In genomic region chr7:109468262-109468701, GRCm38 (mm10) we compare ENCODE assay signal across 12 mouse cellular contexts. TPM values are rescaled to one million over a fixed set of nuclear protein-coding genes. Genes with fewer than 3 reads are reported as not detected.
DNase-seq lines count a peak whose midpoint lies in the region; ATAC-seq and TF ChIP-seq lines count a peak whose summit lies in the region.
"Had no signal": no experiment of that assay in that cellular context is flagged by ENCODE, and none has a peak within 500 bp of the region (broad histone marks: within the 10 kb centered on the region; RNA-seq: fewer than 3 reads in every experiment).

No protein-coding gene starts in this region.

- TF ChIP-seq RAD21 in CH12.LX (IDR thresholded peaks at IDR 0.05; ENCODE audit: low read depth, low read length) = no peak

- in situ Hi-C loops in CH12.LX (cut with MboI; ENCODE audit: low pct_ligation_motif_present, low pct_unique_long_range_greater_than_20kb, low sequenced_read_pairs) = no loop called here

- H3K4me2 ChIP-seq in CH12.LX (ENCODE audit: insufficient read depth, low read depth, poor library complexity, severe bottlenecking) = peak overlapping the region; percentile 69; the same call in 1 of the 2 replicates
- H3K4me2 ChIP-seq in hindbrain, embryonic 16.5 days (ENCODE audit: low read length) = no peak overlapping the region

- H3K4me3 ChIP-seq in heart, adult 2 months = peak overlapping the region; percentile 14; the same call in 1 of the 2 replicates
- H3K4me3 ChIP-seq in CH12.LX (replicated peaks in 1 of 3; ENCODE audit: low read depth in 2 of 3, low read length in 2 of 3, poor library complexity in 1 of 3) = no peak overlapping the region
- no peak overlapping the region for H3K4me3 ChIP-seq in hindbrain, embryonic 16.5 days (ENCODE audit: low read length)
- no peak overlapping the region for H3K4me3 ChIP-seq in embryonic facial prominence, embryonic 10.5 days
- H3K4me3 ChIP-seq: limb, embryonic 10.5 days had no signal

- H3K36me3 ChIP-seq in heart, adult 2 months (ENCODE audit: control insufficient read depth, insufficient read depth, low read length) = no peaks in the 10 kb centered on the region; the same call in 1 of the 2 replicates
- no peaks in the 10 kb centered on the region for H3K36me3 ChIP-seq in CH12.LX (replicated peaks in 1 of 2; ENCODE audit: control insufficient read depth in 1 of 2, insufficient read depth in 1 of 2, low read length in 1 of 2)
- no peaks in the 10 kb centered on the region for H3K36me3 ChIP-seq in hindbrain, embryonic 16.5 days (ENCODE audit: control insufficient read depth, insufficient read depth, low read length)
- no peaks in the 10 kb centered on the region for H3K36me3 ChIP-seq in embryonic facial prominence, embryonic 10.5 days (replicated peaks)
- H3K36me3 ChIP-seq: limb, embryonic 10.5 days had no signal

- intact Hi-C loops in heart, adult 2 months (cut with DNase I) = no loop called here
- intact Hi-C loops in heart, postnatal 25 days (cut with DNase I) = loop anchor here (2.0 kb wide), 1 partner anchor 51 kb away; the partner anchor contains the start of gene Rpl27a

- dilution Hi-C loops in CH12.LX (cut with MboI; ENCODE audit: extremely low pct_ligation_motif_present, extremely low pct_unique_long_range_greater_than_20kb, low sequenced_read_pairs) = no loop called here

- 0 out of 2 replicates have a peak, but pooled peaks have one; percentile 27 for ATAC-seq in hindbrain, embryonic 16.5 days
- ATAC-seq in erythroid progenitor cell, adult 5-6 weeks (replicated peaks; ENCODE audit: low FRiP score, poor library complexity, severe bottlenecking) = no peak

- H3K27me3 ChIP-seq in heart, adult 2 months (ENCODE audit: control insufficient read depth, insufficient read depth, low read length) = no peaks in the 10 kb centered on the region
- no peaks in the 10 kb centered on the region for H3K27me3 ChIP-seq in CH12.LX (replicated peaks)
- H3K27me3 ChIP-seq in hindbrain, embryonic 16.5 days (replicated peaks; ENCODE audit: control insufficient read depth, insufficient read depth, low read length) = no peaks in the 10 kb centered on the region
- H3K27me3 ChIP-seq in embryonic facial prominence, embryonic 10.5 days (replicated peaks; ENCODE audit: low read depth, poor library complexity, severe bottlenecking) = no peaks in the 10 kb centered on the region; the same call in 1 of the 2 replicates

- TF ChIP-seq POLR2A in heart, adult 2 months (IDR thresholded peaks at IDR 0.05; ENCODE audit: insufficient read depth, low read depth, low read length) = no peak
- TF ChIP-seq POLR2A in CH12.LX (IDR thresholded peaks at IDR 0.05; ENCODE audit: low read depth, low read length) = no peak
- no peak for TF ChIP-seq POLR2A in brain, embryonic 14.5 days (IDR thresholded peaks at IDR 0.05; ENCODE audit: borderline replicate concordance, extremely low read depth, insufficient read depth, insufficient read length, poor library complexity, severe bottlenecking)

- no peak for TF ChIP-seq CTCF in heart, adult 2 months (IDR thresholded peaks at IDR 0.05)
- TF ChIP-seq CTCF in CH12.LX (conservative IDR thresholded peaks at IDR 0.05 in 1 of 2, IDR thresholded peaks at IDR 0.05 in 1 of 2; ENCODE audit: low read depth in 2 of 2, low read length in 2 of 2) = no peak
- no peak for TF ChIP-seq CTCF in brain, embryonic 14.5 days (IDR thresholded peaks at IDR 0.05; ENCODE audit: borderline replicate concordance, extremely low read depth, insufficient read depth, insufficient read length)

- no peaks in the 10 kb centered on the region for H3K9me3 ChIP-seq in CH12.LX (replicated peaks; ENCODE audit: low read length)
- no peaks in the 10 kb centered on the region for H3K9me3 ChIP-seq in hindbrain, embryonic 16.5 days (ENCODE audit: control insufficient read depth, low read length)
- no peaks in the 10 kb centered on the region for H3K9me3 ChIP-seq in embryonic facial prominence, embryonic 10.5 days
- H3K9me3 ChIP-seq: limb, embryonic 10.5 days had no signal

- H3K9ac ChIP-seq in heart, adult 2 months (ENCODE audit: low read depth, low read length) = no peak overlapping the region
- H3K9ac ChIP-seq in CH12.LX (ENCODE audit: insufficient read depth, low read depth) = no peak overlapping the region
- H3K9ac ChIP-seq in hindbrain, embryonic 16.5 days (ENCODE audit: low read depth, low read length) = no peak overlapping the region

- H3K4me1 ChIP-seq in heart, adult 2 months (ENCODE audit: control insufficient read depth, insufficient read depth, low read length) = peaks cover 8% of the 10 kb centered on the region
- peaks cover 2 to 14% of the 10 kb centered on the region in 2 experiments; a peak in 2 of 4 replicates for H3K4me1 ChIP-seq in CH12.LX (ENCODE audit: control insufficient read depth in 1 of 2, insufficient read depth in 2 of 2)
- no peaks in the 10 kb centered on the region for H3K4me1 ChIP-seq in hindbrain, embryonic 16.5 days (ENCODE audit: control insufficient read depth, insufficient read depth, low read depth, low read length)
- peaks cover 15% of the 10 kb centered on the region; the same call in 1 of the 2 replicates for H3K4me1 ChIP-seq in embryonic facial prominence, embryonic 10.5 days

- TF ChIP-seq EP300 in heart, adult 2 months (IDR thresholded peaks at IDR 0.05; ENCODE audit: insufficient read depth, low read depth, low read length) = 0 out of 2 replicates have a peak, but pooled peaks have one; percentile 11
- no peak for TF ChIP-seq EP300 in CH12.LX (IDR thresholded peaks at IDR 0.05; ENCODE audit: low read length)

- H3K79me2 ChIP-seq in heart, adult 2 months (replicated peaks; ENCODE audit: control insufficient read depth, insufficient read depth, low read length) = no peaks in the 10 kb centered on the region
- no peaks in the 10 kb centered on the region for H3K79me2 ChIP-seq in CH12.LX (replicated peaks; ENCODE audit: control insufficient read depth, extremely low read depth, insufficient read depth, poor library complexity, severe bottlenecking)

- H3K27ac ChIP-seq in heart, adult 2 months = peak overlapping the region; percentile 57
- no peak overlapping the region for H3K27ac ChIP-seq in CH12.LX (ENCODE audit: insufficient read depth, low read depth)
- H3K27ac ChIP-seq in hindbrain, embryonic 16.5 days (ENCODE audit: low read depth, low read length) = peak overlapping the region; percentile 14; the same call in 1 of the 2 replicates
- H3K27ac ChIP-seq in embryonic facial prominence, embryonic 10.5 days (replicated peaks) = no peak overlapping the region
- H3K27ac ChIP-seq: limb, embryonic 10.5 days; macrophage had no signal

- 6% methylated on average over 6 of the region's 6 CpGs for WGBS in heart, adult 2 months
- 49% methylated on average over 6 of the region's 6 CpGs for WGBS in hindbrain, embryonic 16.5 days
- 60% methylated on average over 6 of the region's 6 CpGs for WGBS in embryonic facial prominence, embryonic 10.5 days

- DNase-seq in heart, adult 2 months = peak; percentile 29 to 33
- no peak for DNase-seq in heart, postnatal 25 days (ENCODE audit: low spot score)
- DNase-seq in CH12.LX (ENCODE audit: extremely low read depth) = peak; percentile 3
- peak; percentile 45 for DNase-seq in brain, embryonic 14.5 days (ENCODE audit: low read depth)
- DNase-seq in embryonic facial prominence, embryonic 10.5 days (ENCODE audit: low spot score) = no peak
- DNase-seq: thymus, postnatal 4 days had no signal

TF ChIP-seq in CH12.LX, 34 proteins besides CTCF, POLR2A, EP300 and RAD21 (continues in another document):
- TF ChIP-seq CHD1 (IDR thresholded peaks at IDR 0.05; ENCODE audit: low read depth, low read length) (no peak), ETS1 (conservative IDR thresholded peaks at IDR 0.05; ENCODE audit: low read depth, low read length) (peak; percentile 19; the same call in 1 of the 2 replicates), KAT2A (IDR thresholded peaks at IDR 0.05; ENCODE audit: insufficient replicate concordance, low read length) (no peak)

RNA-seq across cellular contexts. Expression of gene Stk33, which starts 29.4 kb away (rescaled TPM):
- total RNA-seq in heart, adult 2 months (2021) = not detected
- polyA plus RNA-seq in heart, adult 2 months (2012; rRNA removed) = 0.08 and 0.18 TPM in 2 replicates
- total RNA-seq in heart, postnatal 25 days (2021) = not detected
- total RNA-seq in CH12.LX (2012; rRNA removed) (not detected in 2 replicates), CH12.LX (2014; rRNA removed) (not detected in 2 replicates)
- polyA plus RNA-seq in CH12.LX (2012; ENCODE audit: insufficient read length, low read depth) = not detected in 2 replicates
- polyA plus RNA-seq in brain, embryonic 14.5 days (2012; rRNA removed) = 6.3 and 6.8 TPM in 2 replicates
- 7.4 and 8.8 TPM in 2 replicates for polyA plus RNA-seq in hindbrain, embryonic 16.5 days (2015; fragmentation: Nextera tagmentation; extraction: Ambion mirVana)
- not detected in 2 replicates for total RNA-seq in erythroid progenitor cell, adult 5-6 weeks (2015; ENCODE audit: low replicate concordance)
- not detected in 2 replicates for total RNA-seq in erythroid progenitor cell, adult 5-6 weeks (2017; ENCODE audit: low replicate concordance)
- 2.3 and 2.8 TPM in 2 replicates for polyA plus RNA-seq in embryonic facial prominence, embryonic 10.5 days (2016; fragmentation: Nextera tagmentation; extraction: Ambion mirVana)
- total RNA-seq: neutrophil, adult 5-6 weeks had no signal
- polyA plus RNA-seq: macrophage had no signal

RNA-seq across cellular contexts. Expression of gene Trim66, which starts 39.7 kb away (rescaled TPM):
- under 1 TPM in 1 of 2 experiments, not detected in 1; 0.21 TPM for total RNA-seq in heart, adult 2 months (2021)
- polyA plus RNA-seq in heart, adult 2 months (2012; rRNA removed) = 0.14 and 0.15 TPM in 2 replicates
- under 1 TPM; 0.05 to 0.06 TPM for total RNA-seq in heart, postnatal 25 days (2021)
- total RNA-seq in CH12.LX (2012; rRNA removed) (0.08 TPM in 2 replicates), CH12.LX (2014; rRNA removed) (0.12 and 0.15 TPM in 2 replicates)
- 0.49 and 0.67 TPM in 2 replicates for polyA plus RNA-seq in CH12.LX (2012; ENCODE audit: insufficient read length, low read depth)
- 1.2 and 1.5 TPM in 2 replicates for polyA plus RNA-seq in brain, embryonic 14.5 days (2012; rRNA removed)
- polyA plus RNA-seq in hindbrain, embryonic 16.5 days (2015; fragmentation: Nextera tagmentation; extraction: Ambion mirVana) = 0.91 and 1.4 TPM in 2 replicates
- total RNA-seq in erythroid progenitor cell, adult 5-6 weeks (2015; ENCODE audit: low replicate concordance) = not detected in 2 replicates
- not detected in 2 replicates for total RNA-seq in erythroid progenitor cell, adult 5-6 weeks (2017; ENCODE audit: low replicate concordance)
- polyA plus RNA-seq in embryonic facial prominence, embryonic 10.5 days (2016; fragmentation: Nextera tagmentation; extraction: Ambion mirVana) = 0.15 and 0.22 TPM in 2 replicates
- polyA plus RNA-seq: kidney, embryonic 16.5 days had no signal

RNA-seq across cellular contexts. Expression of gene Rpl27a, which starts 50.7 kb away (rescaled TPM):
- 100 to 1,000 TPM; 102 to 105 TPM for total RNA-seq in heart, adult 2 months (2021)
- polyA plus RNA-seq in heart, adult 2 months (2012; rRNA removed) = 136 and 167 TPM in 2 replicates
- 100 to 1,000 TPM in 1 of 2 experiments, 10 to 100 TPM in 1; 95.9 to 104 TPM for total RNA-seq in heart, postnatal 25 days (2021)
- total RNA-seq in CH12.LX (2012; rRNA removed) (1,338 and 1,365 TPM in 2 replicates), CH12.LX (2014; rRNA removed) (929 and 1,216 TPM in 2 replicates)
- 230 and 249 TPM in 2 replicates for polyA plus RNA-seq in CH12.LX (2012; ENCODE audit: insufficient read length, low read depth)
- polyA plus RNA-seq in brain, embryonic 14.5 days (2012; rRNA removed) = 440 and 482 TPM in 2 replicates
- polyA plus RNA-seq in hindbrain, embryonic 16.5 days (2015; fragmentation: Nextera tagmentation; extraction: Ambion mirVana) = 76.0 and 80.8 TPM in 2 replicates
- total RNA-seq in erythroid progenitor cell, adult 5-6 weeks (2015; ENCODE audit: low replicate concordance) = 221 and 228 TPM in 2 replicates
- total RNA-seq in erythroid progenitor cell, adult 5-6 weeks (2017; ENCODE audit: low replicate concordance) = 113 and 169 TPM in 2 replicates
- polyA plus RNA-seq in embryonic facial prominence, embryonic 10.5 days (2016; fragmentation: Nextera tagmentation; extraction: Ambion mirVana) = 132 and 136 TPM in 2 replicates

Comparison
In these comparisons a context has a peak if more than half of its experiments do, and no peak if none do; other contexts are left out.
1. DNase-seq: peak in heart, adult 2 months (2 of 2), CH12.LX (single experiment) and brain, embryonic 14.5 days (single experiment); none in heart, postnatal 25 days (single experiment) and embryonic facial prominence, embryonic 10.5 days (single experiment).
2. H3K27ac ChIP-seq: peak in heart, adult 2 months (single experiment) and hindbrain, embryonic 16.5 days (single experiment); none in CH12.LX (single experiment) and embryonic facial prominence, embryonic 10.5 days (single experiment).